Mouse (Mus musculus): Measurements from ENCODE around the gene Mat2a. TPM values are rescaled to one million over a fixed set of nuclear protein-coding genes. Genes with fewer than 3 reads are reported as not detected.
A peak's percentile ranks its signal among the peaks of the same experiment; 100 is the strongest.
"Not testable (repeated sequence)": the region's sequence is repeated elsewhere in the genome, so short reads cannot be mapped to it uniquely, and the experiment has no call there.

Mat2a gene
- total RNA-seq, 2 experiments from 2014 or later = 200 to 249 TPM

- DNase-seq = no peak
Measured at GRCm38 (mm10) chr6:72456567-72456966, 17.2 kb upstream of the Mat2a start.

DNA sequence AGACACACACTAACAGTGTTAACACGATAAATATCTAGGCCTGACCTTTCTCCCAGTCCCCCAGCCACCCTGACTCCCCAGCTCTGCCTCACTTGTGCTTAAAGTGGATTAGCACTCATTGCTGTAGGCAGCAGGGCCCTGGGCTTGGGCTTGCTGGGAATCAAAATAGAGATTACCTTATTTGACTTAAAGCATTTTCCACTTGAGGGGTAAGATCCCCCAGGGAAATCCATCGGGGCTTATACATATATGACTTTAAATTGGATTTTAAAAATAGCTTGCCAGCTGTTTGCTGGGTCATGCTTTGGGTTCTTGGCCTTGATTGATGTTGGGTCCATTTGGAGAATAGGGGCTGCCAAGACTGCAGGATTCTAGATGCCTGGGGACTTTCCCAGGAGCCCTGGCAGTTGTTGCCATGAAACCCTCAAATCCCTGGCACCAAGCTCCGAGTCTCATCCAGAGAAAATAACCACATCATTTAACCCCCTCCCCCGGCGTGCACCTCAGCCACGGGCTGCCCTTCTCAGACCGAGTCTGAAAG lies 15.5 kb upstream of the Mat2a start:
- DNase-seq = peak; percentile 42

DNA sequence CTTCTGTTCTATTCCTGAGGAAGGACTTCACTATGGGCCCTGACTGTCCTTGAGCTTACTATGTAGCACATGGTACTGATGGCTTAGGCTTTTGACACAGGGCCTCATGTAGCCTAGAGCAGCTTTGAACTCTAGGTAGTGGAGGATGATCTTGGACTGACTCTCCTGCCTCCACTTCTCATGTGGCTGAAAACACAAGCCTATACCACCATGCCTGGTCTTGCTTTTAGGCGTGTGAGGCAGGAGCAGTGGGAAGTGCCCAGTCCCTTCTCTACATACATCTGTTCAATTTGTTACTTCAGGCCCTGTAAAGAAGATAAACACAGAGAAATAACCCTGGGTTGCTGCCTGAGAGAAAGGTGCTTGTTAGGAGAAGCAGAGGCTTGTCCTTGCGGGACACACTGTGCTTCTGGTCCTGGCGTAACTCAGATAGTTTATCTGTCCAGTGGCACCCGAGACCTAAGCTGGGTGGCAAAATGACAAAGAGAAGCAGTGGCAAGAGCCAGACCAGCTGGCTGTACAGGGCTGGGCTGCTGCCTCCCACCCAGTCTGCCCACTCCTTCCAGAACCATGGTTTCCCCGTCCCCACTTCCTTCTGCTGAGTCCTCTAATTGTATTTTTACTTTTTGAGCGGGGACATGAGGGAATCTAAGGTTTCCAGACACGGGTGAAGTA lies 14.9 kb upstream of the Mat2a start:
- DNase-seq = no peak

DNA sequence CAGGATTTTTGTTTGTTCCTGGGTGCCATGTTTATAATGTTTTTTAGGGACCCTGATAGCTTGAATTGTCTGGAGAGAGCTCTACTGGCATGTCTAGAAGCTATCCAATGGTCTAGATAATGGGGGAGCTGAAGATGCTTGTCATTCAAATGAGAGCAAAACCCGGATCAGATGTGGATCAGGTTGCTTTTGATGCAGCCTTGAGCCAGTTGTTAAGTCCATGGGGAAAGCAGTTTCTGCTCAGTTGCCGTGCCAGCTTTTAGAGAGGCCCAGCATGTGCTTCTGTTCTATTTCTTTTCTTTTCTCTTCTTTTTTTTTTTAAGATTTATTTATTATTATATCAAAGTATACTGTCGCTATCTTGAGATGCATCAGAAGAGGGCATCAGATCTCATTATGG lies 14.2 kb upstream of the Mat2a start:
- DNase-seq = no peak

DNA sequence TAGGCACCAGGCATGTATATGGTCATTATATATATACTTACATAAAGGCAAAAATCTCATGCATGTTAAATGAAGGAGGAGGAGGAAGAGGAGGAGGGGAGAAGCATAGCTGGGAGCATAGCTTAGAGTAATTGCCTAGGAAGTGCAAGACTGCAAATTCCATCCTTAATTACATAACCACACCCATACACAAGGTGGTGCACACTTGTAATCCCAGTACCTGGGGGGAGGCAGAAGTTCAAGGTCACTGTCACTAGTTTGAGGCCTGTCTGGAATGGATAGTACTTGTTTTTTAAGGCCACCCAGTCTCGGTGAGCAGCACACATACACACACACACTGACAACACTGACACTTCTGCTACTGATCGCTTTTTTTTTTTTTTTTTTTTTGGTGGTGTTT lies 13.0 kb upstream of the Mat2a start:
- no peak for DNase-seq

DNA sequence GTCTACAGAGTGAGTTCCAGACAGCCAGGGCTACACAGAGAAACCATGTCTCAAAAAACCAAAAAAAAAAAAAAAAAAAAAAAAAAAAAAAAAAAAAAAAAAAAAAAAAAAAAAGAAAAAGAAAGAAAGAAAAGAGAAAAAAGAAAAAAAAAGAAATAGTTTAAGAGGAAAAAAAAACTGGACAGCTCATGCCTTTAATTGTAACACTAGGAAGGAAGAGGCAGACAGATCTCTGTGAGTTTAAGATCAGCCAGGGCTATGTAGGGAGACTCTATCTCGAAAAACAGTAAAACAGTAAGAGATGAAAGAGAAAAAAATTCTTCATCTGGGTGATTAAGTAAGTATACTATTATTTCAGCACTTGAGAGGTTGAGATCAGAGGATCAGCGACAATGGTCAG lies 12.4 kb upstream of the Mat2a start:
- not testable (repeated sequence) for DNase-seq

DNA sequence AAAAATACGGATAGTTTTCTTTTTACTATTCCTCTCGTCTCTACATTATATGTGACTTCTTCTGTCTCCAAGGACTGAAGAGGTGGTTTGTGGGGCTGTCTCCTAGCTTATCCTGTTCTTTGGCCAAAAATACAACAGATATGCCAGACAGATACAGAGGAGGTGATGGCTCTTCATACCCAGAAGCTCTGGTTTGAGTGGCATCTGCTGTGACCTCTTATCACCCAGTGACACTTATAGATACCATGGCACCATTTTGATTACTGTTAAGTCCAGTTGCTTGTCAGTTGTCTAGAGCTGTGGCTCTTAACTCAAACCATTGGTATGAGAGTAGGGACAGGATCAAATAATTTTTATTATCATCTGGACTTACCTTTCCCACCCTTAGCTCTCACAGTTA lies 8.1 kb upstream of the Mat2a start:
- DNase-seq = no peak

GRCm38 (mm10) chr6:72445011-72445410 lies 5.7 kb upstream of the Mat2a start:
- DNase-seq = no peak

DNA sequence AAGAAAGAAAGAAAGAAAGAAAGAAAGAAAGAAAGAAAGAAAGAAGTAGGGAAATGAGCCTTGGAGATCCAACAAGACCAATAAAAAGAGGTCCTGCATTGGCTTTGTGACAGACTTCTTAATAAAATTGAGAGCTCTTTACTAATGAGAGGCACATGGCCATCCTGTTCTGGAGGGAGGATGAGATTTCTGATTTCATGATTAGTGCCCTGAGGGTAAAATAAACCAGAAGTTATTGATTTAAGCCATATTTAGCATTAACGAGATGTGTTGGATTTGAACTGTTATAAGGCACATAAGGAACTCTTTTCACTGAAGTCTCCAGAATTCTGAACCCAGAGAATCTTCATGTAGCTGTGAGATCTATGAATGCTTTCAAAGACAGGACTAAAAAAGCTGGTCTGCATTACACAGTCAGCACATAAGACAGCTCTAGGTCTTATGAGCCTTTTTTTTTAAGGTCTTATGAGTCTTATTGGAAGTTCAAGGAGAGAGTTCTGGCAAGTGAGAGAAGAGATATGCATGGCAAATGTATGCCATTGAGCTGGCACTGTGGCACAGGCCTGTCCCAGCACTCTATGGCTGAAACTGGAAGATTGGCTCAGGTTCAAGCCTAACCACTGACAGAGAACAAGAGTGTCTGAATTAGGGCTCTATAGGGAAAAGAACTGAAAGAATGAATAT lies 3.7 kb upstream of the Mat2a start:
- DNase-seq = no peak

DNA sequence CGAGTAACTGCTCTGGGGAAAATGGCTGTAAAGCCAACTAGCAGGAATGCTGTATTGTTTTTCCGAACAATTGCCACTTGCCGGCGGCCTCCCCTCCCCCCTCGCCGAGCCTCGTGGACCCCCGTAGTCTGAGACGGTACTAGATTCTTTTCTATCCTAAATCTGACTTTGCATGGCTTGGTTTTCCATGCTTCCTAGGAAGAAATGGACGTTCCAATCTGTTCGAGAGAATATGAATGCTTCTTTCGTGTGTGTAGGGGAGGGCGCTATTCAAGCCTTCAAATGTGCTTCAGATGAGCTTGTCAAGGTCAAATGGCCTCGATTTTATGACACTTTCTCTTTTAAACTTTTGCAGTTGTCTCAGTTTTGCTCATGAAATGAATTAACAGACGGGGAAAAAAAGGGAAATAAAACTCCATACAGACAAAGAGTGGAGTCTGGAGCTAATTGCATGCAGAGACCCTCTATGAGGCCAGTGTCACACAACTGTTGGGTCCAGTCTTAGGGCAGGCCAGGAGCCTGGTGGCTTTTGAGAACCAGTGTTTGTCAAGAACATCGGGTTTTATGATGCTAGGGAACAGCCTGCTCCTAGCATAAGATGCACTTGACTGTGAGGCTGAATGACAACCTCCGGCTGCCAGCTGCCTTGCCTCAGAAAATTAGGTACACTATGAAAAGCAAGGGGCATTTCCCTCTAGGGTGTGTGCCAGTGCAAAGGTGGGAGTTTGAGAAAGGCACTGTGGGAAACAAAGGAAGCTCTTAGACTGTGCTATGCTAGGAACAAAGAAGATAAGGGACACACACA lies 1.0 kb upstream of the Mat2a start:
- no peak for DNase-seq

DNA sequence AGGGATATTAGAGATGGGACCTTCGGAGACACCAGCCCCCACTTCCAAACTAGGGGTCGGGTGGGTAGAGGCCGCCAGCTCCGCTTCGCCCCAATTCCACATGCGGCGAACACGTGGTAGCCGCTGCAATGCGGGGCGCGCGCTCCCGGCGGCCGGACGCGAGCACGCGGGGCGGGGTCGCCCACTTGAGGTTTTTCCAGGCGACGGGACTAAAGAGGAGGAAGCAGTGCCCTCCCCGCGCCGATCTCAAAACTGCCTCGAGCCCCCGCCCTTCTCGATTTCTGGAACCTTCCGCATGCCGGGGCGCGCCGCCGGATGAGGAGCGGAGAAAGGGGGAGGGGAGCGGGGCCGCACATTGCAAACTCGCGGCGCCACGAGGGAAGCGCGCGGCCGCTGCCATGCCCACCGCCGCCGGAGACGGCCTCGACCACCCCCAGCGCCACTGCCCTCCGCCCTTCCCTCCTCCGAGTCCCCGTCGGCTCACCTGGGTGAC lies 450 bp downstream of the Mat2a start:
- DNase-seq = peak; percentile 91

- no peak for DNase-seq
Measured at GRCm38 (mm10) chr6:72438226-72438625, 1.1 kb downstream of the Mat2a start.

DNA sequence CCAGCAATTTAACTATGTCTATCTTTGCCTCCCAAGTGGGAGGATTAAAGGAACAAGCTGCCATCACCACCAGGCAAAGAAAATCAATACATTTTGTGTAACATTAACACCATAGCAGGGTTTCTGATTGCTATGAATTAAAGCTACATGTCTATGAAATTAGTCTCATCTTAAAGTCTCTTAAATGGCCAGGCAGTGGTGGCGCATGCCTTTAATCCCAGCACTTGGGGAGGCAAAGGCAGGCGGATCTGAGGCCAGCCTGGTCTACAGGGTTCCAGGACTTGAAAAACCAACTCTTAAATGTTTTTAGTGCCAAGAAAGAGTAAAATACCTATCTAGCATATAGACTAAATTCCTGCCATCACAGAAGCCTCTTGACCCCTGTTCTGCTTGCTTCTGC lies 7.2 kb downstream of the Mat2a start:
- DNase-seq = no peak

DNA sequence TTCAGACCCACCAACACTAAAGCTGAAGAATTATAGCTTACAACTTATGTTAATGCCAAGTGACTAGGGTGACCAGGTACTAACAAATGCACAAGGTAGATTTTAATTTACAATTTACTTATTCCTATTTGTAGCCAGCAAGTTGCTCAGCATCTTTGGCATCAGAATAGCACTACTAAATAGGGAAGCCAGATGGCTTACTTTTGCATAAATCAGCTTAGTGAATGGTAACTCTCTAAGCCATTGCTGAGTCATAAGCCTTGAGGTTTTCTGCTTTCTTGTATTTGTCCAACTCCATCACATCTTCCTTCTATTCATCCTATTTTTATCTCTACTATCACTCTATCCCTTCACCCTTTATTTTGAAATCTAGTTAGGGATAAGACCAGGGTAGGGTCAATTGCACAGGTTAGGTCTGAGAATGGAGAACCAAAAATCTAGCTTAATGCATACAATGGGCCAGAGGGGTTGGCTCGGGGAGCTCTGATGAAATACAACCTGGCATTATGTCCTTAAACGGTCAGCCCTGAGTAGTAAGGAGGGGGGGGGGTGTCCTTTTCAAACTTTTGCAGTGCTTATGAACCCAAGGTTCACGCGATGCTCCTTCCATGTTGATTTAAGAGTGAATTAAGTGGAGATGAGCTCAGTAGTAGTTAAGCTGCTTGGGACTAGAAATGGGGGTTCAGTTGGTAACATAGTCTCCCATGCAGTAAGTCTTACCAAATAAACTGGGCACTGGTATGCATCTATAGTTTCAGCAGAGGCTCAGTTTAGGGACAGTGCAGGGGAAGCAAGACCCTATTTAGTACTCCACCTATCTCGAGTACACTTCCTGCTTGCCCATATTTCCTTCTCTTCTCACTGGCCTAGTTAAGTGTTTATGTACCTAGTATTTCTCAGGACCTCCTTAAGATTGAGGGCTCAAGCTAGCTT lies 8.1 kb downstream of the Mat2a start:
- DNase-seq = no peak

DNA sequence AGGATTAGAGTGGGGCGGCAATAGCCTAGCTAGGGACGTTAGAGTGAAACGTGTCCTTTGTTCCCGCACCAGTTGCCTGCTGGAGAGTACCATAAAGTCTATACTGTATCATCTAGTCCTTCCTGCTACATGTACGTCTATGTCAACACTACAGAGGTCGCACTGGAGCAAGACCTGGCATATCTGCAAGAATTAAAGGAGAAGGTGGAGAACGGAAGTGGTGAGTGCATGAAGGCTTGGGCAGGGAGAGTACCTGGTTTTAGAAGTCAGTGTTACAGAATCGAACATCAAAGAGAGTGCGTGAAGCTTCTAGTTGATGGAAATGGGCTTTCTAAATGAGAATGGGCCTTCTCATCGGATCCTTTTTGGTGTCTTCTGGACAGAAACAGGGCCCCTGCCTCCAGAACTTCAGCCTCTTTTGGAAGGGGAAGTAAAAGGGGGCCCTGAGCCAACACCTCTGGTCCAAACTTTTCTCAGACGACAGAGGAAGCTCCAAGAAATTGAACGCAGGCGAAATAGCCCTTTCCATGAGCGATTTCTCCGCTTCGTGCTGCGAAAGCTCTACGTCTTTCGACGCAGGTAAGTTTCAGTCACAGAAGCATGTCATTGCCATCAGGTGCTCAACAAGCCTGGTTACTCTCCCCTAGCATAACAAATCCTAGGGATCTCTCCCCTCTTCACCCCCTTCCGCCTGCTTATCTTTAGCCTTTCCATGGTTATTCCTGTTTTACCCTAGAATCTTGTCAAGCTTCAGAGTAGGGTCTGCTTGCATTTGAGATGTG lies 10.1 kb downstream of the Mat2a start:
- no peak for DNase-seq

GRCm38 (mm10) chr6:72428036-72428435 lies 11.3 kb downstream of the Mat2a start:
- peak; percentile 78 for DNase-seq

GRCm38 (mm10) chr6:72425646-72426045 lies 13.7 kb downstream of the Mat2a start:
- no peak for DNase-seq

- no peak for DNase-seq
Measured at GRCm38 (mm10) chr6:72420901-72421300, 18.5 kb downstream of the Mat2a start.

GRCm38 (mm10) chr6:72419806-72420205 lies 19.6 kb downstream of the Mat2a start:
- DNase-seq = no peak

- no peak for DNase-seq
Measured at GRCm38 (mm10) chr6:72418279-72418678, 21.1 kb downstream of the Mat2a start.
